8 mouse cellular contexts compared by ENCODE assay signal in genomic region chr15:86034021-86034523, GRCm38 (mm10). TPM values are rescaled to one million over a fixed set of nuclear protein-coding genes. Genes with fewer than 3 reads are reported as not detected.
DNase-seq lines count a peak whose midpoint lies in the region; ATAC-seq and TF ChIP-seq lines count a peak whose summit lies in the region.

No protein-coding gene starts in this region.

- peak overlapping the region; percentile 91 for H3K4me2 ChIP-seq in hindbrain, embryonic 11.5 days (replicated peaks; ENCODE audit: low read depth, low read length)
- peak overlapping the region; percentile 92 for H3K4me2 ChIP-seq in limb, embryonic 13.5 days (replicated peaks)
- peak overlapping the region; percentile 91 for H3K4me2 ChIP-seq in midbrain, embryonic 12.5 days (replicated peaks)

- H3K9ac ChIP-seq in hindbrain, embryonic 11.5 days (ENCODE audit: low read depth, low read length) = peak overlapping the region; percentile 61
- peak overlapping the region; percentile 65 for H3K9ac ChIP-seq in limb, embryonic 13.5 days
- peak overlapping the region; percentile 59 for H3K9ac ChIP-seq in midbrain, embryonic 12.5 days (replicated peaks)

- peaks cover 17% of the 10 kb centered on the region for H3K27me3 ChIP-seq in hindbrain, embryonic 11.5 days (ENCODE audit: control insufficient read depth, insufficient read depth, low read length)
- peaks cover 45% of the 10 kb centered on the region for H3K27me3 ChIP-seq in limb, embryonic 13.5 days
- peaks cover 64% of the 10 kb centered on the region for H3K27me3 ChIP-seq in midbrain, embryonic 12.5 days
- H3K27me3 ChIP-seq in thymus, adult 2 months (ENCODE audit: control insufficient read depth, insufficient read depth, low read length) = no peaks in the 10 kb centered on the region

- peaks cover 5% of the 10 kb centered on the region; the same call in 1 of the 2 replicates for H3K4me1 ChIP-seq in hindbrain, embryonic 11.5 days (replicated peaks; ENCODE audit: control insufficient read depth, insufficient read depth, low read length)
- peaks cover 38% of the 10 kb centered on the region for H3K4me1 ChIP-seq in limb, embryonic 13.5 days
- H3K4me1 ChIP-seq in midbrain, embryonic 12.5 days = peaks cover 35% of the 10 kb centered on the region
- peaks cover 29% of the 10 kb centered on the region for H3K4me1 ChIP-seq in thymus, adult 2 months (replicated peaks; ENCODE audit: control insufficient read depth, insufficient read depth, low read length)

- under 1% methylated on average over 34 of the region's 44 CpGs for WGBS in hindbrain, embryonic 11.5 days
- WGBS in limb, embryonic 13.5 days = 0% methylated on average over 40 of the region's 44 CpGs
- 0% methylated on average over 31 of the region's 44 CpGs for WGBS in midbrain, embryonic 12.5 days
- under 1% methylated on average over 42 of the region's 44 CpGs for WGBS in thymus, adult 2 months

- peaks cover 13% of the 10 kb centered on the region; the same call in 1 of the 2 replicates for H3K36me3 ChIP-seq in hindbrain, embryonic 11.5 days (ENCODE audit: control insufficient read depth, insufficient read depth, low read length)
- H3K36me3 ChIP-seq in limb, embryonic 13.5 days = peaks cover 17% of the 10 kb centered on the region
- H3K36me3 ChIP-seq in midbrain, embryonic 12.5 days = peaks cover 23% of the 10 kb centered on the region
- H3K36me3 ChIP-seq in thymus, adult 2 months (ENCODE audit: control insufficient read depth, insufficient read depth, low read length) = no peaks in the 10 kb centered on the region

- H3K9me3 ChIP-seq in hindbrain, embryonic 11.5 days (ENCODE audit: control insufficient read depth, low read length) = no peaks in the 10 kb centered on the region; the same call in 1 of the 2 replicates
- peaks cover 20% of the 10 kb centered on the region for H3K9me3 ChIP-seq in limb, embryonic 13.5 days
- peaks cover 24% of the 10 kb centered on the region; the same call in 1 of the 2 replicates for H3K9me3 ChIP-seq in midbrain, embryonic 12.5 days

- TF ChIP-seq POLR2A in thymus, adult 2 months (IDR thresholded peaks at IDR 0.05; ENCODE audit: control insufficient read depth, extremely low read depth, insufficient read depth, low read length, poor library complexity) = peak; percentile 39; the same call in 1 of the 2 replicates

- peak overlapping the region; percentile 37 for H3K27ac ChIP-seq in hindbrain, embryonic 11.5 days (ENCODE audit: low read depth, low read length)
- peak overlapping the region; percentile 39; the same call in 1 of the 2 replicates for H3K27ac ChIP-seq in limb, embryonic 13.5 days
- peak overlapping the region; percentile 69 for H3K27ac ChIP-seq in midbrain, embryonic 12.5 days (replicated peaks)
- H3K27ac ChIP-seq in thymus, adult 2 months (ENCODE audit: control insufficient read depth, insufficient read depth, low read length) = peak overlapping the region; percentile 51; the same call in 1 of the 2 replicates

- DNase-seq in adrenal gland, adult 2 months = peak; percentile 53
- DNase-seq in adrenal gland, adult 18-20 months (ENCODE audit: low spot score in 2 of 2) = no peak
- peak; percentile 90 for DNase-seq in embryo, embryonic 10.5 days (ENCODE audit: low spot score)
- peak; percentile 82 for DNase-seq in hindbrain, embryonic 11.5 days (ENCODE audit: low spot score)
- peak; percentile 63 for DNase-seq in thymus, adult 2 months
- no peak for DNase-seq in right cerebral cortex, postnatal 25 days

- no peak for TF ChIP-seq CTCF in thymus, adult 2 months (IDR thresholded peaks at IDR 0.05; ENCODE audit: borderline replicate concordance, control insufficient read depth, extremely low read depth, insufficient read depth, low read length, poor library complexity)

- peak overlapping the region; percentile 58 for H3K4me3 ChIP-seq in hindbrain, embryonic 11.5 days (ENCODE audit: low read depth, low read length)
- H3K4me3 ChIP-seq in limb, embryonic 13.5 days = peak overlapping the region; percentile 63
- H3K4me3 ChIP-seq in midbrain, embryonic 12.5 days = peak overlapping the region; percentile 61
- peak overlapping the region; percentile 56 for H3K4me3 ChIP-seq in thymus, adult 2 months (ENCODE audit: control insufficient read depth, insufficient read depth, low read length)

- peak; percentile 81 for ATAC-seq in hindbrain, embryonic 11.5 days (ENCODE audit: low FRiP score)
- ATAC-seq in limb, embryonic 13.5 days (ENCODE audit: low FRiP score, low read depth) = peak; percentile 76
- ATAC-seq in midbrain, embryonic 12.5 days (ENCODE audit: low FRiP score, low read depth) = peak; percentile 79

RNA-seq across cellular contexts. Expression of gene Celsr1, which starts 0.5 kb away (rescaled TPM):
- total RNA-seq in adrenal gland, adult 2 months (2021) = 1 to 10 TPM; 4.7 to 7.7 TPM
- polyA plus RNA-seq in adrenal gland, adult 2 months (2012; rRNA removed) = 1.2 and 1.8 TPM in 2 replicates
- 1 to 10 TPM; 2.9 to 3.7 TPM for total RNA-seq in adrenal gland, adult 18-20 months (2021)
- polyA plus RNA-seq in hindbrain, embryonic 11.5 days (2014; fragmentation: Nextera tagmentation; extraction: Ambion mirVana) = 4.6 and 5.1 TPM in 2 replicates
- polyA plus RNA-seq in limb, embryonic 13.5 days (2015; fragmentation: Nextera tagmentation; extraction: Ambion mirVana) = 2.0 TPM in 2 replicates
- polyA plus RNA-seq in midbrain, embryonic 12.5 days (2016; fragmentation: Nextera tagmentation; extraction: Ambion mirVana) = 3.4 and 4.1 TPM in 2 replicates
- polyA plus RNA-seq in thymus, adult 2 months (2012; rRNA removed) = 40.0 and 47.8 TPM in 2 replicates

RNA-seq across cellular contexts. Expression of gene Gramd4, which starts 23.4 kb away (rescaled TPM):
- total RNA-seq in adrenal gland, adult 2 months (2021) = 10 to 100 TPM; 13.8 to 19.5 TPM
- polyA plus RNA-seq in adrenal gland, adult 2 months (2012; rRNA removed) = 10.5 and 11.3 TPM in 2 replicates
- 10 to 100 TPM; 12.7 to 14.6 TPM for total RNA-seq in adrenal gland, adult 18-20 months (2021)
- polyA plus RNA-seq in hindbrain, embryonic 11.5 days (2014; fragmentation: Nextera tagmentation; extraction: Ambion mirVana) = 8.7 and 10.1 TPM in 2 replicates
- polyA plus RNA-seq in limb, embryonic 13.5 days (2015; fragmentation: Nextera tagmentation; extraction: Ambion mirVana) = 15.0 and 15.3 TPM in 2 replicates
- polyA plus RNA-seq in midbrain, embryonic 12.5 days (2016; fragmentation: Nextera tagmentation; extraction: Ambion mirVana) = 29.1 and 31.3 TPM in 2 replicates
- polyA plus RNA-seq in thymus, adult 2 months (2012; rRNA removed) = 35.1 and 37.1 TPM in 2 replicates

Comparison
In these comparisons a context has a peak if more than half of its experiments do, and no peak if none do; other contexts are left out.
1. DNase-seq: peak in adrenal gland, adult 2 months (single experiment), embryo, embryonic 10.5 days (single experiment), hindbrain, embryonic 11.5 days (single experiment) and thymus, adult 2 months (single experiment); none in adrenal gland, adult 18-20 months (0 of 2) and right cerebral cortex, postnatal 25 days (single experiment).
2. Peak in every context shown above with its lines, with median percentiles within 50 percentile points of each other: ATAC-seq, H3K27ac ChIP-seq, H3K4me2 ChIP-seq, H3K4me3 ChIP-seq and H3K9ac ChIP-seq.